Mouse (Mus musculus): ENCODE measurements around the gene Oser1.

Oser1 gene

GRCm38 (mm10) chr2:163356113-163356840 is 68.2 kb downstream of the Oser1 start:
- peak; percentile 31 for DNase-seq (ENCODE audit: low spot score)

Measured in yolk sac, embryonic 10.5 days (tissue).